Mouse (Mus musculus) cortical plate, adult 2 months (tissue): ENCODE data around the gene Rac2.

Experiments
- CTCF ChIP-seq: fragments of 200-500 bp; IDR thresholded peaks from 2 replicates; pipeline ENCODE4 v1.5.1; 2011; ENCODE audit warnings: mild to moderate bottlenecking, control low read depth, low read length; ENCODE audit not compliant: insufficient read depth; ENCODE audit errors: extremely low read depth
- POLR2A ChIP-seq: fragments of 200-500 bp; IDR thresholded peaks from 2 replicates; pipeline ENCODE4 v1.6.1; 2011; ENCODE audit warnings: mild to moderate bottlenecking, low read length, control low read depth; ENCODE audit not compliant: insufficient read depth; ENCODE audit errors: extremely low read depth

DNA sequence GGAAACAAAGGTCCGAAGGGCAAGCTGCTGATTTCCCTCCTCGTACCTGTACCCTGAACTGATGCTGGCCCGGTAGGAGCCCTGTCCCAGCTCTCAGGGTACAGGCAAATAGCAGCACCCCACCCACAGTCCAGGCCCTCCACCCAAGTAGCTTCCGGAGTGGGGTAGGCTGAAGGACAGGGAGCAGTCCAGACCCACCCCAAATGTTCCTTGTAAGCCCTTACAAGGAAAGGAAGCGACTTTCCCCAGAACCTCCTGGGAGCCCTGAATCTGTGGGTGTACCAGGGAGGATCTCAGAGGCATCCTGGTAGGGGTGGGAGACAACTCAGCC lies 348 bp downstream of the Rac2 start:
- TF ChIP-seq CTCF (no peak), POLR2A (no peak)
